Mouse (Mus musculus) neutrophil, adult 83 days (primary cell): ENCODE measurements around the gene Sycp2l. TPM values are rescaled to one million over a fixed set of nuclear protein-coding genes. Genes with fewer than 3 reads are reported as not detected.

Source experiments
- total RNA-seq, 2 experiments: library from RNA; stranded (reverse); gene quantifications; one replicate each; pipeline ENCODE4 v1.2.4; 2023

Gene Sycp2l
- not detected for total RNA-seq

DNA sequence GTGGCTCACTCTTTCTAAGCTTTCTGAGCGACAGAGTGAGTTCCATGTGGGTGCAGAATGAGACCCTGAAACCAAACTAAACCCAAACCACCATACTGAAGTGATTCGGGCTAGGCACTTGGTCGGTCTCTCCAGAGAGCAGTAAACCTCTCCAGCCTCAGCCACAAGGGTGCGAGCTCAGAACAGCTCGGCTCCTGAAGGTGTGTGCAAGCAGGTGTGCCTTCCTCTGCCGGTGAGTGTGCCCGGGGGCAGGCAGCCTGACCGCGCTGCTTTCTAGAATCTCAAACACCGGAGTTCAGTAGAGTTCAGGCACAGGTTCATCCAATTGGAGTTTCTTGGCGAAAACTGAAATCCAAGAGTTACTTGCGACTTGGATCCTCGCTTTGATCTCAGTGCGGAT, at the start of gene Sycp2l:
Gene Sycp2l (plus strand): TSS at position 368 of the 400 bp plus-strand sequence.

DNA sequence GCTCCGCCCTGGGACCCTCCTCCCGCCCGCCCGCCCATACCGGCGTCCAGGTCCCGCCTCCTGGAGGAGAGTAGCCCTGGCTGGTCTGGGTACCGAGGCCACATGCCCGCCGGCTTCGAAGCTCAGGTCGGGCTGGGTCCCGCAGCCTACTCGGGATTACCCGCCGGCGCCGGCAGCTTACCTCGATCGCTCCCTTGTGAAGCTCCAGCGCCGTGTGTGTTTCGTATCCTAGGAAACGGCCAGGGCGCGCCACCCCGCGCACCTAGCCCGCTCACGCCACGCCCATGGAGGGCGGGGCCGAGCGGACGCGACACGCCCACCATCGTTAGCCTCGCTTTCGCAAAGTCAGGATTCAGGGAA, 34.7 kb upstream of the Sycp2l start, which contains the start of gene Mak:
Gene Mak (minus strand): TSS at position 286 of the 360 bp plus-strand sequence.

DNA sequence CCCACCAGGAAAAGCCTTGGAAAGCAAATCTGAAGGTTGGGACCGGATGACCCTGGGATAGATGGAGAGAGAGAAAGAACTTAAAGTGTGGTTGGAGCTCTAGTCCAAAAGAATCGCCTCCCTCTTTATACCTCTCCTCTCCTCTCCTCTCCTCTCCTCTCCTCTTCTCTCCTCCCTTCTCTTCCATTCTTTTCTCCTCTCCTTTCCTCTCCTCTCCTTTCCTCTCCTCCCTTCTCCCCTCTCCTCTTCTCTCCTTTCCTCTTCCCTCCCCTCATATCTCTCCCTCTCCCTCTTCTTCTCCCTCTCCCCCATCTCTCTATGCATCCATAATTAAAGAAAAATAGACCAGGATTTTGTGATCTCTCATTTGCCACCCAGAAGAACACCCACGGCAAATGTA, 3.2 kb upstream of the Sycp2l start, which contains the start of gene Gcm2:
Gene Gcm2 (minus strand): TSS at position 101 of the 400 bp plus-strand sequence.

DNA sequence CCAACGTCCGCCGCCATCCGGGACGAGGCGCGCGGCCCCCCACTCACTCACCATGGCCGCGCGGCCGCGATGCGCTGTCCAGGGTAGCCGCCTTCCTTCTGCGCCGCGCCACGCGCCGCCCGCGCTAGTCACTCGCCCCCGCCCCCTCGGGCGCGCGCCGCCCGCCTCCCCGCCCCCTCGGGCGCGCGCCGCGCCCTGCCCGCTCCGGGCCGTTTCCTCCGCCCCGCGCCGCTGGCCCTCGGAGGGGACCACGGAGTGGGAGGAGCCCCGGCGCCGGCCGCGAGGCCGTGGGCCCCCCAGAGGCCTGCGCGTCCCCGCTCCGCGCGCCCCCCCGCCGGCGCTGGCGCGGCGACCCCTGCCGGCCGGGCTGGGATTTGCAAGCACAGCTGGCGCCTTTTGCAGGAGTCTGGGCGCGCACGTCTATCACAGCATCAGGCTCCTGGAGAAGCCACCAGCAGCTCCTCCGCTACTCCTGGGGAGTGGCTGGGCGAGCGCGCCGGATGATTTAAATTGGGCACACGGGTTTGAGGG, 106.3 kb downstream of the Sycp2l start, which contains the start of gene Elovl2:
Gene Elovl2 (minus strand): TSS at position 102 of the 531 bp plus-strand sequence.

Other genes with a start within 250 kb of the Sycp2l start
- 10 to 100 TPM; 39.1 to 42.8 TPM for gene Pak1ip1, start 113.3 kb upstream of the Sycp2l start, total RNA-seq
- gene Tmem14c, start 98.0 kb upstream of the Sycp2l start, total RNA-seq, result 100 to 1,000 TPM; 100 to 133 TPM
- gene Mak, start 34.6 kb upstream of the Sycp2l start, total RNA-seq, result under 1 TPM in 1 of 2 experiments, not detected in 1; 0.09 TPM
- gene Gcm2, start 3.3 kb upstream of the Sycp2l start, total RNA-seq, result not detected
- not detected for gene Elovl2, start 106.1 kb downstream of the Sycp2l start, total RNA-seq
- gene Smim13, start 135.5 kb downstream of the Sycp2l start, total RNA-seq, result 1 to 10 TPM; 4.6 to 5.2 TPM
- not detected for gene Gm17364, start 159.7 kb downstream of the Sycp2l start, total RNA-seq